Mouse (Mus musculus) embryonic fibroblast, embryonic 13.5 days (primary cell): Measurements from ENCODE around the gene Agps.

Experiments
- CTCF ChIP-seq: IDR thresholded peaks from 2 replicates; pipeline ENCODE4 v1.5.1; 2011; ENCODE audit warnings: mild to moderate bottlenecking, control low read depth, low read length, moderate library complexity, borderline replicate concordance; ENCODE audit not compliant: insufficient read depth
- POLR2A ChIP-seq: IDR thresholded peaks from 2 replicates; pipeline ENCODE4 v1.6.1; 2011; ENCODE audit warnings: low read depth, mild to moderate bottlenecking, control low read depth, low read length, moderate library complexity

- TF ChIP-seq CTCF (no peak), POLR2A (no peak)
These were observed 22.2 kb downstream of the Agps start for GRCm38 (mm10) chr2:75854136-75854535.
